Mouse (Mus musculus) large intestine, adult 2 months (tissue): Measurements from ENCODE around the gene Nipal1. TPM values are rescaled to one million over a fixed set of nuclear protein-coding genes. Genes with fewer than 3 reads are reported as not detected.

ENCODE experiments used
- DNase-seq: peaks from one replicate; pipeline ENCODE4 v3.0.0-alpha.2; 2012; ENCODE audit warnings: low read depth, low spot score
- WGBS: fragments of 180-500 bp; shearing (Covaris S2); methylation state at CpG from one replicate; pipeline ENCODE4 v1.1.7; 2018; 5-methylcytosine and 5-hydroxymethylcytosine counted together
- polyA plus RNA-seq: library from polyadenylated mRNA; depleted of rRNA; stranded (reverse); fragments of >200 nt; gene quantifications from 2 replicates; pipeline ENCODE4 v1.2.3, GENCODE M21; 2012; rRNA removed

Gene Nipal1
- polyA plus RNA-seq, 1 experiment = 8.1 TPM

GRCm38 (mm10) chr5:72720587-72720986 is 73.0 kb downstream of the Nipal1 start:
- no peak for DNase-seq
- 59% methylated on average over 7 of the region's 7 CpGs for WGBS

Other genes starting within 250 kb of the Nipal1 start
- gene Corin, start 143.3 kb upstream of the Nipal1 start, polyA plus RNA-seq = not detected in 2 replicates
- 9.1 and 10.9 TPM in 2 replicates for gene Nfxl1, start 88.1 kb upstream of the Nipal1 start, polyA plus RNA-seq
- gene Zar1, start 66.5 kb upstream of the Nipal1 start, polyA plus RNA-seq = not detected in 2 replicates
- not detected in 2 replicates for gene Gm5868, start 60.2 kb upstream of the Nipal1 start, polyA plus RNA-seq
- gene Cnga1, start 3.5 kb upstream of the Nipal1 start, polyA plus RNA-seq = not detected in 2 replicates
- gene Txk, start 105.0 kb downstream of the Nipal1 start, polyA plus RNA-seq = 0.77 and 0.82 TPM in 2 replicates
- gene Tec, start 220.7 kb downstream of the Nipal1 start, polyA plus RNA-seq = 7.8 and 8.4 TPM in 2 replicates